Mouse (Mus musculus) granulocyte monocyte progenitor cell, adult 5-6 weeks (primary cell): ENCODE measurements around the gene Ate1. TPM values are rescaled to one million over a fixed set of nuclear protein-coding genes. Genes with fewer than 3 reads are reported as not detected.
"Not testable (repeated sequence)": the region's sequence is repeated elsewhere in the genome, so short reads cannot be mapped to it uniquely, and the experiment has no call there.

Experiments
- ATAC-seq: replicated peaks from 2 replicates; pipeline ENCODE4 v1.8.0; 2016; ENCODE audit warnings: mild to moderate bottlenecking, moderate TSS enrichment, inconsistent platforms; ENCODE audit not compliant: poor library complexity, severe bottlenecking
- total RNA-seq, 2 experiments: library from RNA; stranded (forward) in 1 of 2; stranded (reverse) in 1 of 2; fragments of 200-712, 200-1000 nt in 1 of 2; fragments of >200 nt in 1 of 2; fragmentation: Nextera tagmentation in 1 of 2; gene quantifications; 2 replicates each; pipeline ENCODE4 v1.2.3; 2014 to 2017

Gene Ate1
- total RNA-seq (2014; fragmentation: Nextera tagmentation): 13.2 and 41.4 TPM in 2 replicates
- total RNA-seq (2017): 46.0 and 64.1 TPM in 2 replicates

DNA sequence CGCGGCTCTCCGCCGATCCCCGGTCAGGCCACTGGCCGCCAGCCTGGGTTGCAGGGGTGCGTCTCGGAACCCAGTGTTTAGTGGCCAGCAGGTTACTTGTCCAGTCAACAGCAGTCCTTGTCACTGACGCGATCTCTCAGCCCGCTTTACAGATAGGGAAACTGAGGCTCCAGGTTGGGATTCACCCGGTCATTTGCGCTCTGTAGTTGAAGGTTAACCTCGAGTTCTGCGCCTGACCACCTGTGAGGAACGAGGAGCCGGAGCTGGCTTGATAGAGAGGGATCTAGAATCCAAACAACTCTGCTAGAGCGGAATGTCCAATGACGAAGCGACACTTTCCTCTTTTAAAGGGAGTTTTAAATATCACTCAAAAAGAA, at the start of gene Ate1:
Gene Ate1 (minus strand): TSS at position 321 of the 377 bp plus-strand sequence.
- no peak for ATAC-seq

DNA sequence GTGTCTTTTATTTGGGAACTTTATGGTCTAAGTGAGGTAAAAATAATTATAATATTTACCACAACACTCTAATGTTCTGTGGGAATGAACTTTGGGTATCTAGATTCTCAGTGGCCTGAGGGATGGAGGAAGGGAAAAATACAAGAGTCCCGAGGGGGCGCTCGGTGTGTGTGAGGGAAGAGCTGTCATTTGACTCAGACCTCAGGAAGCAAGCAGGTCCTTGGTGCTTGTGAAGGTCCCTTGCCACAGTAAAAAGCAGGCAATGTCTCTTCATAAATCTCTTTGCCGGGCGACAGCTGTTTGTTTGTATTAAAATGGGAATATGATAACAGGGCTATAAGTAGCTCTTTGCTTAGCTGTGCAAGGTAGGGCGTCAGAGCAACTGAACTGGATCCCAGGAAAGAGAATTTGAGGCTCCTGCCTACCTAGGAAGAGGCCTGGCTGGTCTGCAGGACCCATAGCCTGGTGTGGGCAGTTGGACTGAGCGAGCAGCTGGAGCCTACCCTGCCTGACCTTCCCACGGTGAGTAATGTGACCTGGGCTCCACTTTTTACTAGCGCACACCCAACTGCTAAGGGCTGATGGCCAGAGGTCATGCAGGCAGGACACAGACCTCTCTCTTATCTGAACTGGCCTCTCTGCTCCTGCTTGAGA, 48.7 kb upstream of the Ate1 start:
- ATAC-seq: no peak

DNA sequence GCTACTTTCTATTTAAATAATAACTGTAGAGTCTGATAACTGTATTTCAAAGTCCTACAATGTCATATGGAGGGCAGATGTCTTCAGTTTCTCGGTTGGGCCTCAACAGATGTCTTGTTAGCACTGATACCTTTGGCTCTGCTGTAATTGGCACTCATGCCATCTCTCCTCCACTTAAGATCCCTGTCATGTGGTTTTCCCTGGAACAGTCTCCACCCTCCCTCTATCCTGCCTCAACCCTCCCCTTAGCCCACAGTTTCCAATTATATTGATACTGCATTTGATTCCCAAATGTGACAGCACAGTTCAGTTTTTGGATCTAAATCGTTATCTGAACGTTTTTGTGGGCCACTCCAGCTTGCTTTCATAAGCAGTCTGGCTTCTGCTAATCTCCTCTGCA, 44.4 kb upstream of the Ate1 start:
- ATAC-seq: no peak

DNA sequence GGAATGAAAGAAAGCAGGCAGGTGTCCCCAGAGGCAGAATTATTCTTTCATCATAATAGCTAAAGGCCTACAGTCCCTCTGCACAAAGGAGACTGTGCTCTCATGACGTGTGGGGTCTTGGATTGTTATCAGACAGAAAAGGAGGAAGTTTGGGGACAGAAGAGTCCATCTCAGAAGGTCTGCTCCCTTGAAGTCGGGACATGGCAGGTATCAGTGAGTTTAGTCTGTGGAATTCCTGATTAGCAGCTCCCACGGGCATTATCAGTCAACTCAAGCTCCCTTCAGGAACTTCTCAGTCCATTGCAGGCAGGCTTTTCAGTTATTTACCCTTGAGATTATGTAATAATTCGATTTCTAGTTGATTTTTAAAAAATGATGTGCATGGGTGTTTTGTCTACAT, 43.7 kb upstream of the Ate1 start:
- ATAC-seq: no peak

DNA sequence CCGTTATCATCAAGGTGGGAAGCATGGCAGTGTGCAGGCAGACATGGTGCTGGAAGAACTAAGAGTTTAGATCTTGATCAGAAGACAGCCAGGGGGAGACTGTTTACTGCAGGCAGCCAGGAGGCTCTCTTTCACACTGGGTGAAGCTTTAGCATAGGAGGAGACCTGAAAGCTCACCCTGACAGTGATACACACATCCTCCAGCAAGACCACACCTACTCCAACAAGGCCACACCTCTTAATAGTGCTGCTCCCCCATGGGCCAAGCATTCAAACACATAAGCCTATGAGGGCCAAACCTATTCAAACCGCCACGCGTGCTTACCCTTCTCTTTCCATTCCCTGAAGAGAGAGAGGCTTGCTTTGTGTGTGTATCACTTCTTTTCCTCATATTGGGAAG, 43.1 kb upstream of the Ate1 start:
- ATAC-seq: no peak

DNA sequence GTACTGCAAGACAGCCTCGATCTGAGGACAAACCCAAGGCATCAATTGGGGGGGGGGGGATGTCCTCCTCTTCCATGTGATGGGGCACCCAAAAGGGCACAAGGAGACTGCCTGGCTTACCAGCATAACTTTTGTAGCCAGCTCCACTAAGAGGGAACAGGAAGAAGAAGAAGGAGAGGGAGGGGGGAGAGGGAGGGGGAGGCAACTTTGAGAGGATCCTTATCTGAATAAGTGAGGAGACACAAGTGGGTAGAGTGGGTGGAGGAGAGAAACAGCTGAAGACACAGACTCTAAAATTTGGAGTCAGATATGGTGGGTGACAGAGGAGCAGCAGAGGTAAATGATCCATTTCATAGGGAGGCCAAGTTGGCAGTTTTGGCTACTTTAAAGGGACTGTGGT, 40.8 kb upstream of the Ate1 start:
- peak; percentile 40; the same call in 1 of the 2 replicates for ATAC-seq

DNA sequence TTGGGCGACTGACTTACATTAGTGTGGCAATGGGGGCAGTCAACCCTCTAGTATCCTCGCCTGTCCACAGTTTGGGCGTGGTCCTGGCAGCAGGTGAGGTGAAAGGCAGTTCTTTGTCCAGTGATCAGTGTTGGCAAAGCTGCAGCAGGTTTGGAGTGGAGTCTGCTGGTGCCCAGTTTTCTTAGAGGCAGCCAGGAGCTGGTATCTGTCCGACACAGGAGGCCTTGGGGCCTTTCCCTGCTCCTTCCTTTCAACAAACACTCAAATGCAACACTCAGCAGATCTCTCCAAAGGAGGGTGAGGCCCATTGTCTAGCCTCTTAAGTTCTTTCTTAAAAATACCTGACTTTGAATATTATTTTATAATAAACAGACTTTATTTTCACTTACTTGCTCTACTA, 38.4 kb upstream of the Ate1 start:
- ATAC-seq: no peak

DNA sequence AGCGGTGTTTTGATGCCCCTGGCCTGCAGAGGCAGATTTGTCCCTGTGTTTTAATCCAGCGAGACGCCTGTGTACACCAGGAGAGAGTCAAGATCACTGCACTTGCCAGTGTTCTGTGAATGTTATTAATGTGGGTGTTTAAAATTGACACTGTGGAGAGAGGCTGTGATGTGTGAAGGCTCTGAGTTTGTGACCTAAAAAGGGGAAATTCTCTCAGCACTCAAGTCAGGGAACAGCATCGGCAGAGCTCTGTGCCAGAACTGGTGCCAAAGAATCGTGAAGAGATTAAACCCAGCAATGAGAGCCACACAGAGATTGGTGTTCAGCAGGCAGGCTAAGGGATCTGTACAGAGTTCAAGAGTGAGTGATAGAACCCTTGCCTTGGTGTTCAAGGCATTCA, 35.4 kb upstream of the Ate1 start:
- no peak for ATAC-seq

DNA sequence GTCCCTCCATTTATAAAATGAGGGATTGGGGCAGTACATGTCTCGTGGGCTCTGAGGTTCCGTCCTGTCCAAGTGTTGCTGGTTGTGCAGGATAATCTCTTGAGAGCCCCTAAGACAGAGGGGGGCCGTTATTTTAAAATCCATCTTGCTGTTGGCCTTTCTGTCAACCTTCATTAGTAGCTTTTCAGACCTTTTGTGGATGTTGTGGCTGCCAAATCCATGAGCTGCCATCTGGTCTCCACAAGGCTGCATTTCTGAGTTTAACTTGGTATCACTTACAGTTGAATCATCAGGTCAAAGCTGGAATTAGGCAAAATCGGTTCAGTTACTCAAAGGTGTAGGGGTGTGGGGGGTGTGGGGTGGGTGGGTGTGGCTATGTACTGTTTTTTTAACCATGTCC, 33.2 kb upstream of the Ate1 start:
- no peak for ATAC-seq

DNA sequence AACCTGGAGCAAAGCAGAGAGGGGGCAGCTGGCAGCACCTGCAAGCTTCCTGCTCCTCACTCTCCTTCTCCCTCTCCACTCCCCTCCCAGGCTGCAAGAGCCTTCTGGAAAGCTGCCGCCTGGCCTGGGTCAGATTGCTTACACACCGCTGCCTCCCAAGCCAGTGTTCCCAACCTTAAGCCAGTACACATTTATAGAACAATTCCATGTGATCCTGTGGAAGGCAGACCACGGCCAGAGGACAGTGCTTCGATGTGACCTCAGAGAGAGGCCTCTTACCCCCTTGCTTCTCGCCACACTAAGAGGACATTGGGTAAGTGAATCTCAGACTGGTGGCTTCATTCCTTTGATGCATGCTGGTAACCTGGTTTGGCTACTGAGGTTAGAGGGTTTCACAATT, 32.6 kb upstream of the Ate1 start:
- peak; percentile 73 for ATAC-seq

DNA sequence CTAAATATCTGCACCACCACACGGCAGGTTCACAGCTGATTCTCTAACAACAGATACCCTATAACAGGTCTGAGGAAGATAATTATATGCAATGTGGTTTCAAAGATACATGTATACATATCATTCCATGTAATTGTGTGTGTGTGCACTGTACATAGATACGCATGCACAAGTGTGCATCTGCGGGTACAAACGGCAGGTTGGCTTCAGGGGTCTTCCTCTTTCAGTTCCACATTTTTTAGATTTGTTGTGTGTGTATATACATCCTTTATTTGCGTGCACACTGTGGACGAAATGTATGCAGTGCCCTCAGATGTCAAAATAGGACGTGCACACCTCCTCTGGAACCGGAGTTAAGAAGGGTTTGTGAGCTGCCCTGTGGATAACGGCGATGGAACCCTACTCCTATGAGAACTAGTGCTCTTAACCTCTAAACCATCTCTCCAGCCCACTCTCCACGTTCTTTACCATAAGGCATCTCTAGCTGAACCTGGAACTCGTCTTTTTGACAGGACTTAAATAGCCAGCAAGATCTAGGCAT, 27.5 kb upstream of the Ate1 start:
- peak; percentile 71 for ATAC-seq

DNA sequence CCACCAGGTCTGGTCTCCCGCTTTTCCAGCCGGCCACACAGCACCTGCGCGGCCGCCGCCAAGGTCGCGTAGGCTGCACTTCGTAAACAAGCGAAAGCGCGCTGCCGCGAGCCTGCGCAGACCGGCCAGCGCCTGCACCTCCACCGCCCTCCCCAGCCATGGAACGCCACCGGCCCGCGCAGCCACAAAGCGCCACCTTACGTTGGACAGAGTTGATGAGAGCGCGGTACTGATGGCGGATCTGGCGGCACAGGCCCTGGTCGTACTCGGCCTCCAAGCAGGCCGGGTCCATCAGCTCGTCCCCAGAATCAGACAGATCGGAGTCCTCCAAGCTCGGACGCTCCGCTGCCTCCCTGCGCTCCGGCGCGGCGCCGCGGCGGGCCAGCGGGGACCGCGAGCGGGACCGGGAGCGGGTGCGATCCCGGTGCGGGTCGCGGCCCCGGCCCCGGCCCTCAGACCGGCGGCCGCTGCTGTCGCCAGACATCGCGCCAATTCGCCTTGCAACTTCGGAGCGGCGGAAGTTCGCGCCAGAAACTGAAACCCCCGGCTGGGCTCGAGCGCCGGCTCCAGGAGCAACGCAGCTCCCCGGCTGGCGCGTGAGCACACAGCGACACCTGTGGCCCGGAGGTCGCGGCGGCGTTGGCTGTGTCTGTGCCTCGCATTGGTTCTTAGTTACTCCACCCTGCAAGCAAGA, 26.8 kb upstream of the Ate1 start:
- peak; percentile 90 for ATAC-seq

DNA sequence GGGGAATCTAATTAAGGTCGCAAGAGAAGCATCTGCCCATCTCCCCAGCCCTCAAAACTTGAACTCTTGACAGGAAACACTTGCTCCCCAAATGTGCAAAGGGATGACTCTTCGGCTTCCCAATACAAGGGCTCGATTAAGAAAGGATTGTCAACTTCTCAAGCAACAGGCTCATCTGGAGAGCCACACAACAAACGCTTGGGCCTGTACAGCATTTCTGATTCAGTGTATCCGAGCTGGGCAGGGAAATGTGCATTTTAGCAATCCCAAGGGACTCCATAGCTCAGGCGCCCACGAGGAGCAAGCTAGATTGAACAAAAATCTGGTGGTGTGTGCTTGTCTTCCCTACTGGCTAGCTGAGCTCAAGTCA, 26.2 kb upstream of the Ate1 start:
- no peak for ATAC-seq

DNA sequence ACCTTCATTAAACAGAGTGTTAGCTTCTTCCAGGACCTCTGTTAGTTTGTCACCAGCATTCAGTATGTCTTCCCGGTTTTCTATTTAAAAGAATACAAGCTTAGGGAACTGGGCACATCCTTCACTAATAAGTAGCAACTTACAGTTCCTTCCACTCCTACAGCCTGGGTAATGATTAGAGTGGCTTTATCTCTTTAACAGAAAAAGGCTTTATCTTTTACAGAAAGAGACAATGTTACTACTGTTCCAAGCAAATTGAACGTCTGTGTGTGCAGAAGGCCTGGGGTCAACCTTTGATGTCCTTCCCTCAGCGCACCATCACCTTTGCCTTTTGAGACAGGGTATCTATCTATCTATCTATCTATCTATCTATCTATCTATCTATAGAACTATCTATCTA, 25.7 kb upstream of the Ate1 start:
- no peak for ATAC-seq

DNA sequence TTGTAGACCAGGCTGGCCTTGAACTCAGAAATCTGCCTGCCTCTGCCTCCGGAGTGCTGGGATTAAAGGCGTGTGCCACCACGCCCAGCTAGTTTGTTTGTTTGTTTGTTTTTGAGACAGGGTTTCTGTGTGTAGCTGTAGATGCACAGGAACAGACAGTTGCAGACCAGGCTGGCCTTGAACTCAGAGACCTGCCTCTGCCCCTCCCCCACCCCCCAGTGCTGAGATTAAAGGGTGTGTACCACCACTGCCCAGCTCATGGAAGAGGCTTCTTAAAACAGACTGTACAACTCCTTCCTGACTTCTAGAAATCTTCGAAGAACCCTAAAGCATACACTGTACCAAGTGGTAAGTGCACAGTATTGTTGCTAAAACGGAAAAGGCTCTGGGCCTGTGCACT, 25.2 kb upstream of the Ate1 start:
- ATAC-seq: no peak

DNA sequence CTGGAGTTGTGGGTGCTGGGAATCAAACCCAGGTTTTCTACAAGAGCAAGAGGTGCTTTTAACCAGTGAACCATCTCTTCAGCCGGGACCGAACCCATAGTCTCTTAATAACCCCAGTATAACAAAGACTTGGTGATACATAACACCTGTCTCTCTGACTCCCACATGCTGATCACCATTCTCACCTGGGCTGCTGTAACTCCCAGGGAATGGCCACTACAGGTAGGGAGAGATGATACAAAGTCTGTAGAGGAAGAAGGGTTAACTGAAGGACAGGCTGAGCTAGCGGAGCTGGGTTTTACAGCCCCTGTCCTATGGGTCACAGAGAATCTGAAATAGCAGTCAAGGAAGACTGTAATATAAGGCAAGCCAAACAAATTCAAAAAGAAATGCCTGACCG, 23.0 kb upstream of the Ate1 start:
- no peak for ATAC-seq

DNA sequence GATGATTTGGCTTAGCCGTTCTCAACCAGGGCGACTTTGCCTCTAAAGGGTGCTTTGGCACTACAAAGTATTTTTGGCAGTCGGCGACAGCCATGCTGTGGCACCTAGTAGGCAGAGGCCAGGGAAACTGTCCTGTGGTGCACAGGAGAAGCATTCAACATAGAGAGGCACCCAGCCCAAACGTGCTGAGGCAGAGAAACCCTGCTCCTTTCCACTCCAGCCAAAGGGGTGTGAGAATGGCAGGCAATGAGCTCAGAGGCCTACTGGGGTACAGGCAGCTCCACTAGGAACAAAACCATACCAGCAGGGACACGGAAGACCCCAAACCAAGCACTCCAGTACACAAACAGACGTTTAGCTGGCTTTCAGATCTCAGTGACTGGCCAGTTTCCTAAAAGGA, 20.0 kb upstream of the Ate1 start:
- no peak for ATAC-seq

DNA sequence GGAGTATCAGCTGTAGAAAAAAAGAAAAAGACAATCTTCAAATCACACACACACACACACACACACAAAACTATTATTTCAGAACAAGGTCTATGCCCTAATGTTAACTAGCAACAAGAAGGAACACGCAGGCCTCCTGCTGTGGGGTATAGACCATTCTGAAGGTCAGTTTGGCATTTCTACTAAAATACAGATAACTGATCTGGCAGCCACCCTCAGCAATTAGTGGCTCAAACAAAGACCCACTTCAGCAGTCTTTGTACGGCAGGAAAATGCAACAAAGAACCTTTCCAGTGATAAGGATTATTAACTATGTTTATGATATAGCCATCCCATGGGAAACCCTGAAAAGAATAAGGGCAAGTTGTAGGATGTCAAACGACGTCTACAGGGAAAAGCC, 16.9 kb upstream of the Ate1 start:
- no peak for ATAC-seq

DNA sequence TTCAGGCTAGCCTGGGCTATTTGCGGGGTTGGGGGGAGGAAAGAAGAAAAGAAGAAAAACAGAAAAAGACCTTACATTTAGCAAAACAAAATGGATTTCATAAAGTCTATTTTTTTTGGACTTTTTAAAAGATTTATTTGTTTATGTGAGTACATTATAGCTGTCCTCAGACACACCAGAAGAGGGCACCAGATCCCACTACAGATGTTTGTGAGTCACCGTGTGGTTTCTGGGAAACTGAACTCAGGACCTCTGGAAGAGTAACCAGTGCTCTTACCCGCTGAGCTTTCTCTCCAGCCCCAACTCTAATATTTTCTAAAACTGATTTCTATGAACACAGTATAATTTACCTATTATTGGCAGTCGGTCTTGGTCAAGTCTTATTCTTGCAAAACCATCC, 15.0 kb upstream of the Ate1 start:
- no peak for ATAC-seq

DNA sequence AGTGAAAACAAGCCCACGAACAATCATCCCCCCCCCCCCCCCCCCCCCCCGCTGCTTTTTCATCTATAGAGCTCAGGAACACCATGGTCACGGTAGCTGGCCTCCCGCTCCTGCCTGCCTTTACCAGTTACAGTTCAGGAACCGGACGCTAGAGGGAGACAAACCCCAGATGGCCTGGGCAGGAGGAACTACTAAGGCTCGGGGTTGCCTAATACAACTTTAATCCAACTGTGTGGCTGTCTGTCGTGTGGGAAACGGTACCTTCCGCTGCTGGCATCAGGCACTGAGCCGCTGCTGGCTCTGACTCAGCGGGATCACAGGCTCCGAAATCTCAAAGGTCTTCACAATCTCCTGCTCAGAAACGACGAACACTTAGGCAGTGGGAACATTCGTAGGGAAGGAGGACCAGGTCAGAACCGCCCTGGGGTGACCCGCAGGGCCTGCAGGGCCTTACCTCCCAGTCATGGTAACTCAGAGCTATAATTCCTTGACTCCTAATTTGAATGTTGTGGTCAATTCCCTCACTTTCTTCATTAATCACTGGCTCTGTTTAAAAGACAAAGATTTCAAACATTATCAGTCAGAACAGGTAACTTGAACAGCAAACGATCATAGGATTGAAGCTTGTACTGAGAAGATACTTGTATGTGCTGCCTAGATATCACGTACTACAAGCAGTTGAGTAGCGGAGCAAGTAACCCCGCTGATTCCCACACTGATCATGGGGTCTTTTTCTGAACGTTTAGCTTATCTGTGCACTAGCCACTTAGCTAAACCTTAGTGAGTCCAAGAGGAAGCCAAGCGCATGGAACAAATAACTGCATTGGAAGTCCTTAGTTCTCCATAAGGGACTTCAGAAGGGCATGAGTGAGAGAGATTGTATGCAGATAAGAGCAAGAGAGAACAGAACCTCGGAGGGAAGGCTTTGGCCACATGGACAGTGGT, 13.4 kb upstream of the Ate1 start:
- ATAC-seq: peak; percentile 100

DNA sequence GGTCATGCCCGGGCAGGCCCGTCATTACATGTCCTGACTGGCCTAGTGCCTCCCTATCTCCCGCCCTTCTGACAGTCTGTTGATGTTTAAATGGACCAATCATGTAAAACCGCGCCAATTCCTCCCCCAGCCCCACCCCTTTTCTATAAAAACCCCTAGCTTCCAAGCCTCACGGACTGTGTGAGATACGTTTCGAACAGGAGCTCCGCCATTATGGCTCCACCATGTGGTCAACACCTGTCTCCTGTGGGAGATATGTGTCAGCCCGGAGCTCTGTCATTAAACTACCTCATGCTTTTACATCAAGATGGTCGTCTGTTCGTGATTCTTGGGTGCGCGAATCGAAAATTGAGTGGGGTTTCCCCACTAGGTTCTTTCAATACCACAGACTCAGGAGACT, 11.0 kb upstream of the Ate1 start:
- ATAC-seq: not testable (repeated sequence)
